Comparison of ENCODE assay signal across 8 mouse cellular contexts in genomic region chr2:54084737-54085429, GRCm38 (mm10). TPM values are rescaled to one million over a fixed set of nuclear protein-coding genes. Genes with fewer than 3 reads are reported as not detected.
DNase-seq lines count a peak whose midpoint lies in the region; ATAC-seq and TF ChIP-seq lines count a peak whose summit lies in the region.

No protein-coding gene starts in this region.

- 0 out of 2 replicates have a peak, but pooled peaks cover 3% of the 10 kb centered on the region for H3K4me1 ChIP-seq in kidney, embryonic 14.5 days (ENCODE audit: control insufficient read depth, insufficient read depth, low read length)
- H3K4me1 ChIP-seq in ES-E14 (ENCODE audit: control insufficient read depth in 2 of 2, insufficient read depth in 2 of 2, low read length in 2 of 2, poor library complexity in 1 of 2): no peaks in the 10 kb centered on the region; a peak in 1 of 4 replicates
- peaks cover 21% of the 10 kb centered on the region for H3K4me1 ChIP-seq in embryonic facial prominence, embryonic 10.5 days
- H3K4me1 ChIP-seq in hindbrain, embryonic 16.5 days (ENCODE audit: control insufficient read depth, insufficient read depth, low read depth, low read length): peaks cover 12% of the 10 kb centered on the region
- peaks cover 7% of the 10 kb centered on the region; the same call in 1 of the 2 replicates for H3K4me1 ChIP-seq in midbrain, embryonic 11.5 days (ENCODE audit: control insufficient read depth, insufficient read depth, low read length)

- no peaks in the 10 kb centered on the region for H3K9me3 ChIP-seq in kidney, embryonic 14.5 days (ENCODE audit: control insufficient read depth, low read length)
- no peaks in the 10 kb centered on the region for H3K9me3 ChIP-seq in ES-E14 (ENCODE audit: control insufficient read depth, insufficient read depth, low read depth, low read length)
- no peaks in the 10 kb centered on the region for H3K9me3 ChIP-seq in embryonic facial prominence, embryonic 10.5 days
- no peaks in the 10 kb centered on the region for H3K9me3 ChIP-seq in hindbrain, embryonic 16.5 days (ENCODE audit: control insufficient read depth, low read length)
- H3K9me3 ChIP-seq in midbrain, embryonic 11.5 days (ENCODE audit: control insufficient read depth, low read length): no peaks in the 10 kb centered on the region

- peaks cover 9% of the 10 kb centered on the region; the same call in 1 of the 2 replicates for H3K27me3 ChIP-seq in kidney, embryonic 14.5 days (ENCODE audit: control insufficient read depth, insufficient read depth, low read length)
- H3K27me3 ChIP-seq in embryonic facial prominence, embryonic 10.5 days (replicated peaks; ENCODE audit: low read depth, poor library complexity, severe bottlenecking): peaks cover 43% of the 10 kb centered on the region
- no peaks in the 10 kb centered on the region; the same call in 1 of the 2 replicates for H3K27me3 ChIP-seq in hindbrain, embryonic 16.5 days (replicated peaks; ENCODE audit: control insufficient read depth, insufficient read depth, low read length)
- H3K27me3 ChIP-seq in midbrain, embryonic 11.5 days (ENCODE audit: control insufficient read depth, insufficient read depth, low read length): no peaks in the 10 kb centered on the region

- ATAC-seq in kidney, embryonic 14.5 days (ENCODE audit: low FRiP score, low TSS enrichment): peak; percentile 26; the same call in 1 of the 2 replicates
- ATAC-seq in hindbrain, embryonic 16.5 days: no peak; the same call in 1 of the 2 replicates
- ATAC-seq in midbrain, embryonic 11.5 days (ENCODE audit: low FRiP score): peak; percentile 76

- H3K36me3 ChIP-seq in kidney, embryonic 14.5 days (ENCODE audit: control insufficient read depth, insufficient read depth, low read length): no peaks in the 10 kb centered on the region
- H3K36me3 ChIP-seq in ES-E14 (ENCODE audit: control insufficient read depth, insufficient read depth, low read length, poor library complexity, severe bottlenecking): no peaks in the 10 kb centered on the region
- H3K36me3 ChIP-seq in embryonic facial prominence, embryonic 10.5 days (replicated peaks): no peaks in the 10 kb centered on the region
- H3K36me3 ChIP-seq in hindbrain, embryonic 16.5 days (ENCODE audit: control insufficient read depth, insufficient read depth, low read length): no peaks in the 10 kb centered on the region
- H3K36me3 ChIP-seq in midbrain, embryonic 11.5 days (ENCODE audit: control insufficient read depth, insufficient read depth, low read length): no peaks in the 10 kb centered on the region

- peak overlapping the region; percentile 56 for H3K9ac ChIP-seq in kidney, embryonic 14.5 days (ENCODE audit: low read depth, low read length)
- H3K9ac ChIP-seq in ES-E14 (ENCODE audit: insufficient read depth, low read depth, low read length, poor library complexity, severe bottlenecking): peak overlapping the region; percentile 60
- peak overlapping the region; percentile 69 for H3K9ac ChIP-seq in hindbrain, embryonic 16.5 days (ENCODE audit: low read depth, low read length)
- H3K9ac ChIP-seq in midbrain, embryonic 11.5 days (ENCODE audit: low read length): peak overlapping the region; percentile 55

- 2% methylated on average over 51 of the region's 51 CpGs for WGBS in kidney, embryonic 14.5 days
- WGBS in embryonic facial prominence, embryonic 10.5 days: 2% methylated on average over 51 of the region's 51 CpGs
- WGBS in hindbrain, embryonic 16.5 days: under 1% methylated on average over 51 of the region's 51 CpGs
- under 1% methylated on average over 51 of the region's 51 CpGs for WGBS in midbrain, embryonic 11.5 days

- H3K27ac ChIP-seq in kidney, embryonic 14.5 days (ENCODE audit: low read depth, low read length): peak overlapping the region; percentile 77
- no peak overlapping the region for H3K27ac ChIP-seq in ES-E14 (ENCODE audit: insufficient read depth, low read depth, low read length, poor library complexity, severe bottlenecking)
- H3K27ac ChIP-seq in embryonic facial prominence, embryonic 10.5 days (replicated peaks): peak overlapping the region; percentile 71
- peak overlapping the region; percentile 66 for H3K27ac ChIP-seq in hindbrain, embryonic 16.5 days (ENCODE audit: low read depth, low read length)
- H3K27ac ChIP-seq in midbrain, embryonic 11.5 days (ENCODE audit: low read depth, low read length): peak overlapping the region; percentile 60

- peak overlapping the region; percentile 68 for H3K4me2 ChIP-seq in kidney, embryonic 14.5 days (replicated peaks; ENCODE audit: low read depth, low read length)
- peak overlapping the region; percentile 88 for H3K4me2 ChIP-seq in hindbrain, embryonic 16.5 days (ENCODE audit: low read length)
- peak overlapping the region; percentile 67 for H3K4me2 ChIP-seq in midbrain, embryonic 11.5 days

- H3K4me3 ChIP-seq in kidney, embryonic 14.5 days (ENCODE audit: low read length): peak overlapping the region; percentile 50
- H3K4me3 ChIP-seq in ES-E14 (ENCODE audit: insufficient read depth in 1 of 2, low read depth in 1 of 2, low read length in 2 of 2, poor library complexity in 1 of 2, severe bottlenecking in 1 of 2): peak overlapping the region; percentile 47 to 66
- H3K4me3 ChIP-seq in embryonic facial prominence, embryonic 10.5 days: peak overlapping the region; percentile 61
- H3K4me3 ChIP-seq in hindbrain, embryonic 16.5 days (ENCODE audit: low read length): peak overlapping the region; percentile 64
- H3K4me3 ChIP-seq in midbrain, embryonic 11.5 days (ENCODE audit: low read depth, low read length): peak overlapping the region; percentile 46

- in situ Hi-C loops in ES-E14 (cut with MboI; ENCODE audit: low sequenced_read_pairs in 2 of 2, unreplicated experiment in 2 of 2): no loop called here

- no peak for DNase-seq in kidney, adult 8-10 months
- DNase-seq in ES-E14 (ENCODE audit: low read depth, low spot score) (no peak), adipocyte (ENCODE audit: low spot score) (no peak)
- DNase-seq in embryonic facial prominence, embryonic 10.5 days (ENCODE audit: low spot score): no peak
- peak; percentile 98 for DNase-seq in midbrain, embryonic 11.5 days (ENCODE audit: low spot score, missing footprints)
- no peak for DNase-seq in adrenal gland, postnatal 4 days (ENCODE audit: low spot score in 2 of 2)

TF ChIP-seq in ES-E14, 5 proteins besides CTCF, POLR2A, EP300 and RAD21:
- TF ChIP-seq HCFC1 (IDR thresholded peaks at IDR 0.05; ENCODE audit: borderline replicate concordance, insufficient read depth, low read length) (no peak), ZNF384 (IDR thresholded peaks at IDR 0.05; ENCODE audit: low read depth, low read length) (no peak), CHD2 (IDR thresholded peaks at IDR 0.05; ENCODE audit: low read depth, low read length) (no peak), ZC3H11A (IDR thresholded peaks at IDR 0.05; ENCODE audit: borderline replicate concordance, low read depth, low read length) (no peak)

RNA-seq across cellular contexts. Expression of gene Rprm, which starts 0.5 kb away (rescaled TPM):
- polyA plus RNA-seq in kidney, embryonic 14.5 days (2014; fragmentation: Nextera tagmentation; extraction: Ambion mirVana): 35.6 and 46.5 TPM in 2 replicates
- 5.3 and 8.2 TPM in 2 replicates for total RNA-seq in ES-E14 (2012; rRNA removed)
- polyA plus RNA-seq in embryonic facial prominence, embryonic 10.5 days (2016; fragmentation: Nextera tagmentation; extraction: Ambion mirVana): 25.6 and 29.5 TPM in 2 replicates
- 171 and 188 TPM in 2 replicates for polyA plus RNA-seq in hindbrain, embryonic 16.5 days (2015; fragmentation: Nextera tagmentation; extraction: Ambion mirVana)
- 40.7 and 48.1 TPM in 2 replicates for polyA plus RNA-seq in midbrain, embryonic 11.5 days (2014; fragmentation: Nextera tagmentation; extraction: Ambion mirVana)
- total RNA-seq in adrenal gland, postnatal 4 days (2021): 1 to 10 TPM; 1.7 to 3.9 TPM
